ENCODE assay signal across 8 mouse cellular contexts in the genomic region with DNA sequence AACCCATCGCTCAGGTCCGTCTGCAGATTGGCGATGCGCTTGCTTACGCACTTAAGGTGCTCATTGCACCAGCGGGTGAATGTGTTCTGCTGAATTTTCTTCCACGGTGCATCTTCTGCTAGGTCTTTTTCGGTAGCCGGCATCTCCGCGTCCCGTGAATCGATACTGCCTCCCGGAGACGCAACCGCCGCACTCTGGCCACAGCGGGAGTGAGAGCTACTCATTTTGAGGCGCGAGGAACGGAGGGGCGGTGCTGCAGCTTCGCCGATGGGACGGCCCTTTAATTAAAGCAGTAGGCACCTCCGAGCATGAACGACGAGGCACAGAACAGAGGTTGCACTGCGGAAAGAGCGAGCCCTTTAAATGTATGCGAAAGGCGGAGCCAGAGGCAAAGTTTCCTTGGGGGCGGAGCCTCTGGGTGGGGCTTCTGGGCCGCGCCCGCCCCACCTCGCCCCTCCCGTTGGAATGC. TPM values are rescaled to one million over a fixed set of nuclear protein-coding genes. Genes with fewer than 3 reads are reported as not detected.
A peak's percentile ranks its signal among the peaks of the same experiment; 100 is the strongest.
DNase-seq lines count a peak whose midpoint lies in the region; ATAC-seq lines count a peak whose summit lies in the region.

No protein-coding gene starts in this region.

- peak overlapping the region; percentile 57 for H3K4me2 ChIP-seq in hindbrain, embryonic 16.5 days (ENCODE audit: low read length)

- peaks cover 11% of the 10 kb centered on the region for H3K4me1 ChIP-seq in hindbrain, embryonic 16.5 days (ENCODE audit: control insufficient read depth, insufficient read depth, low read depth, low read length)
- H3K4me1 ChIP-seq in megakaryocyte, embryonic 14.5 days = peaks cover 46% of the 10 kb centered on the region

- ATAC-seq in hindbrain, embryonic 16.5 days = peak; percentile 91

- peak overlapping the region; percentile 74 for H3K9ac ChIP-seq in hindbrain, embryonic 16.5 days (ENCODE audit: low read depth, low read length)

- no peaks in the 10 kb centered on the region for H3K27me3 ChIP-seq in hindbrain, embryonic 16.5 days (replicated peaks; ENCODE audit: control insufficient read depth, insufficient read depth, low read length)
- H3K27me3 ChIP-seq in megakaryocyte, embryonic 14.5 days (replicated peaks) = peaks cover 13% of the 10 kb centered on the region

- peak; percentile 94 for DNase-seq in ZHBTc4 (ENCODE audit: low read depth, low spot score)
- peak; percentile 79 to 81 for DNase-seq in cerebellum, postnatal 36 days
- DNase-seq in gastrocnemius, adult 18-20 months (ENCODE audit: low spot score) = peak; percentile 86
- peak; percentile 80 to 88 for DNase-seq in left cerebral cortex, adult 9 months (ENCODE audit: low spot score in 2 of 2)
- peak; percentile 80 to 88 for DNase-seq in right cerebral cortex, adult 2 months (ENCODE audit: low spot score in 2 of 2)
- DNase-seq in urinary bladder, postnatal 14 days (ENCODE audit: low spot score) = peak; percentile 83

- peak overlapping the region; percentile 58 for H3K4me3 ChIP-seq in hindbrain, embryonic 16.5 days (ENCODE audit: low read length)
- peak overlapping the region; percentile 94 for H3K4me3 ChIP-seq in megakaryocyte, embryonic 14.5 days (replicated peaks)

- peak overlapping the region; percentile 83 for H3K27ac ChIP-seq in hindbrain, embryonic 16.5 days (ENCODE audit: low read depth, low read length)

- H3K36me3 ChIP-seq in hindbrain, embryonic 16.5 days (ENCODE audit: control insufficient read depth, insufficient read depth, low read length) = peaks cover 6% of the 10 kb centered on the region; the same call in 1 of the 2 replicates
- peaks cover 25% of the 10 kb centered on the region for H3K36me3 ChIP-seq in megakaryocyte, embryonic 14.5 days (replicated peaks; ENCODE audit: low read length)

- no peaks in the 10 kb centered on the region for H3K9me3 ChIP-seq in hindbrain, embryonic 16.5 days (ENCODE audit: control insufficient read depth, low read length)
- peaks cover 4% of the 10 kb centered on the region; the same call in 1 of the 2 replicates for H3K9me3 ChIP-seq in megakaryocyte, embryonic 14.5 days

- WGBS in hindbrain, embryonic 16.5 days = 15% methylated on average over 35 of the region's 38 CpGs

RNA-seq across cellular contexts. Expression of a gene that starts 3.4 kb away (rescaled TPM):
- 10 to 100 TPM; 30.5 to 50.1 TPM for total RNA-seq in gastrocnemius, adult 18-20 months (2021)
- 77.4 and 103 TPM in 2 replicates for polyA plus RNA-seq in hindbrain, embryonic 16.5 days (2015; fragmentation: Nextera tagmentation; extraction: Ambion mirVana)
- polyA plus RNA-seq in megakaryocyte, embryonic 14.5 days (2012; ENCODE audit: insufficient read depth, low replicate concordance) = 106 and 299 TPM in 2 replicates

RNA-seq across cellular contexts. Expression of a gene that starts 8.2 kb away (rescaled TPM):
- total RNA-seq in gastrocnemius, adult 18-20 months (2021) = 10 to 100 TPM; 25.0 to 32.4 TPM
- 13.1 and 14.8 TPM in 2 replicates for polyA plus RNA-seq in hindbrain, embryonic 16.5 days (2015; fragmentation: Nextera tagmentation; extraction: Ambion mirVana)
- polyA plus RNA-seq in megakaryocyte, embryonic 14.5 days (2012; ENCODE audit: insufficient read depth, low replicate concordance) = 39.1 and 49.4 TPM in 2 replicates

RNA-seq across cellular contexts. Expression of a gene that starts 24.4 kb away (rescaled TPM):
- total RNA-seq in gastrocnemius, adult 18-20 months (2021) = 100 to 1,000 TPM; 172 to 189 TPM
- polyA plus RNA-seq in hindbrain, embryonic 16.5 days (2015; fragmentation: Nextera tagmentation; extraction: Ambion mirVana) = 342 and 444 TPM in 2 replicates
- 328 and 1,584 TPM in 2 replicates for polyA plus RNA-seq in megakaryocyte, embryonic 14.5 days (2012; ENCODE audit: insufficient read depth, low replicate concordance)

RNA-seq across cellular contexts. Expression of a gene that starts 35.5 kb away (rescaled TPM):
- 10 to 100 TPM; 40.2 to 47.4 TPM for total RNA-seq in gastrocnemius, adult 18-20 months (2021)
- 78.4 and 79.0 TPM in 2 replicates for polyA plus RNA-seq in hindbrain, embryonic 16.5 days (2015; fragmentation: Nextera tagmentation; extraction: Ambion mirVana)
- 29.6 and 48.2 TPM in 2 replicates for polyA plus RNA-seq in megakaryocyte, embryonic 14.5 days (2012; ENCODE audit: insufficient read depth, low replicate concordance)

RNA-seq across cellular contexts. Expression of a gene that starts 35.9 kb away (rescaled TPM):
- 100 to 1,000 TPM; 114 to 124 TPM for total RNA-seq in gastrocnemius, adult 18-20 months (2021)
- polyA plus RNA-seq in hindbrain, embryonic 16.5 days (2015; fragmentation: Nextera tagmentation; extraction: Ambion mirVana) = 4.4 and 4.7 TPM in 2 replicates
- polyA plus RNA-seq in megakaryocyte, embryonic 14.5 days (2012; ENCODE audit: insufficient read depth, low replicate concordance) = 2.8 TPM in 1 of 2 replicates, not detected in the other

Comparison
In these comparisons a context has a peak if more than half of its experiments do, and no peak if none do; other contexts are left out.
1. Peak in every context shown above with its lines: DNase-seq, ATAC-seq, H3K4me3 ChIP-seq and H3K27ac ChIP-seq.